Mouse (Mus musculus): ENCODE measurements around the gene Hsd17b10. TPM values are rescaled to one million over a fixed set of nuclear protein-coding genes. Genes with fewer than 3 reads are reported as not detected.

The Hsd17b10 gene
- polyA plus RNA-seq, 1 experiment from 2014 or later = 55.0 TPM

Other genes starting within 250 kb of the Hsd17b10 start
- 38.2 to 49.8 TPM (median 41.1 TPM) in 3 replicates for gene Huwe1, start 201.0 kb upstream of the Hsd17b10 start, polyA plus RNA-seq (2018)
- gene Ribc1, start 14.4 kb downstream of the Hsd17b10 start, polyA plus RNA-seq (2018) = 0.48 to 1.7 TPM (median 1.4 TPM) in 3 replicates
- 40.1 to 97.8 TPM (median 50.7 TPM) in 3 replicates for gene Smc1a, start 14.6 kb downstream of the Hsd17b10 start, polyA plus RNA-seq (2018)
- gene Iqsec2, start 142.4 kb downstream of the Hsd17b10 start, polyA plus RNA-seq (2018) = 26.0 to 39.1 TPM (median 29.2 TPM) in 3 replicates
- 31.6 to 40.2 TPM (median 39.9 TPM) in 3 replicates for gene Kdm5c, start 231.2 kb downstream of the Hsd17b10 start, polyA plus RNA-seq (2018)

Measured in macrophage (primary cell).